Mouse (Mus musculus) intestine, embryonic 14.5 days (tissue): ENCODE data around the gene Prkag2. TPM values are rescaled to one million over a fixed set of nuclear protein-coding genes. Genes with fewer than 3 reads are reported as not detected.
"Not testable (repeated sequence)": the region's sequence is repeated elsewhere in the genome, so short reads cannot be mapped to it uniquely, and the experiment has no call there.

ENCODE experiments used
- ATAC-seq: fragments of 200-750 bp; cut with Nextera tagmentation; replicated peaks from 2 replicates; pipeline ENCODE4 v1.8.0; 2017; ENCODE audit warnings: low read depth, moderate number of reproducible peaks, moderate TSS enrichment, moderate library complexity; ENCODE audit not compliant: low FRiP score, low TSS enrichment
- DNase-seq: peaks from one replicate; pipeline ENCODE4 v3.0.0-alpha.2; 2018; ENCODE audit warnings: low spot score
- H3K27ac ChIP-seq: fragments of 300-500 bp; sonication (generic); 2 replicates; pipeline ENCODE4 v1.5.1; 2014; ENCODE audit warnings: low read depth, mild to moderate bottlenecking, control low read depth
- H3K27me3 ChIP-seq: fragments of 300-500 bp; sonication (generic); replicated peaks from 2 replicates; pipeline ENCODE4 v1.6.1; 2014; ENCODE audit warnings: low read length, control low read depth; ENCODE audit not compliant: control insufficient read depth, insufficient read depth
- H3K36me3 ChIP-seq: fragments of 300-500 bp; sonication (generic); 2 replicates; pipeline ENCODE4 v1.6.1; 2014; ENCODE audit warnings: low read length, control low read depth; ENCODE audit not compliant: control insufficient read depth, insufficient read depth
- H3K4me1 ChIP-seq: fragments of 300-500 bp; sonication (generic); replicated peaks from 2 replicates; pipeline ENCODE4 v1.6.1; 2014; ENCODE audit warnings: low read length, control low read depth, mixed read lengths; ENCODE audit not compliant: control insufficient read depth, insufficient read depth
- H3K4me2 ChIP-seq: fragments of 300-500 bp; sonication (generic); 2 replicates; pipeline ENCODE4 v1.6.1; 2014; ENCODE audit warnings: low read length
- H3K4me3 ChIP-seq: fragments of 300-500 bp; sonication (generic); 2 replicates; pipeline ENCODE4 v1.5.1; 2014; ENCODE audit warnings: low read depth, low read length, control low read depth, mixed read lengths
- H3K9ac ChIP-seq: fragments of 300-500 bp; sonication (generic); 2 replicates; pipeline ENCODE4 v1.6.1; 2014; ENCODE audit warnings: mild to moderate bottlenecking, low read length
- H3K9me3 ChIP-seq: fragments of 300-500 bp; sonication (generic); 2 replicates; pipeline ENCODE4 v1.6.1; 2016; ENCODE audit warnings: low read length, control low read depth; ENCODE audit not compliant: control insufficient read depth
- WGBS: fragments of 180-500 bp; shearing (Covaris S2); extraction: QIAGEN DNeasy Blood & Tissue Kit; methylation state at CpG from one replicate; pipeline ENCODE4 v1.1.7; 2014; 5-methylcytosine and 5-hydroxymethylcytosine counted together
- polyA plus RNA-seq: library from polyadenylated mRNA; unstranded; fragments of >200 nt; fragmentation: Nextera tagmentation; extraction: Ambion mirVana; gene quantifications from 2 replicates; pipeline ENCODE4 v1.2.1, GENCODE M21; 2014

Prkag2 gene
- polyA plus RNA-seq, 1 experiment from 2014 or later, result 52.1 TPM

DNA sequence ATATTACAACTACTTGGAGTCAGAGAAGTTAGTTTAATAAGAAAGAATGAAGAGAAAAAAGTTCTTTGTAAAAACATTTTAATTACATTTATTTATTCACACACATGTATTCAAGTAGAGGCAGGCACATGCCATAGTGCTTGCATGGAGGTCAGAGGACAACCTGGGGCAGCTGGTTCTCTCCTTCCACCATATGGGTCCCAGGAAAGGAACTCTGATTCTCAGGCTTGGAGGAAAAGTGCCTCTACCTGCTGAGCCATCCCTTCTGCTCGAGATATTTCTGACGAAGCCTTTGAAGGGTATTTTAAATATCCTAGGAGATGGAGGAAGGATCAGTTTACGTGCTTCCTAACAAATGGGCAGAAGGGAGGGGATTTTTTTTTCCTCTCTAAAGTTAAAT lies 277.7 kb downstream of the Prkag2 start:
- WGBS, result 75% methylated on average over 3 of the region's 3 CpGs
- Histone ChIP-seq H3K4me1 (peaks cover 36% of the 10 kb centered on the region), H3K9ac (no peak overlapping the region), H3K4me2 (no peak overlapping the region), H3K4me3 (no peak overlapping the region), H3K9me3 (no peaks in the 10 kb centered on the region), H3K27me3 (no peaks in the 10 kb centered on the region), H3K36me3 (no peaks in the 10 kb centered on the region), H3K27ac (no peak overlapping the region)
- no peak for DNase-seq
- no peak for ATAC-seq

DNA sequence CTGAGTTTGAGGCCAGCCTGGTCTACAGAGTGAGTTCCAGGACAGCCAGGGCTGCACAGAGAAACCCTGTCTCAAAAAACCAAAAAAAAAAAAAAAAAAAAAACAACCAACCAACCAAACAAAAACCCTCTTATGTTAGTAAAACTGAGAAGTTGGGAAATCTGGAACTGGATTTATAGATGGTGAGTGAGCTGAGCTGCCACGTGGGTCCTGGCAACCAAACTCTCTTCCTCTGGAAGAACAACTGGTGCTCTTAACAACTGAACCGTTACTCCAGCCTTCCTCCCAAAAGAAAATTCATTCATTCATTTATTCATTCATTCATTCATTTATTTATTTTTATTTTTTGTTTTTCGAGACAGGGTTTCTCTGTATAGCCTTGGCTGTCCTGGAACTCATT lies 278.2 kb downstream of the Prkag2 start:
- not testable (repeated sequence) for H3K27me3 ChIP-seq, H3K9ac ChIP-seq, H3K4me2 ChIP-seq, H3K4me3 ChIP-seq, H3K36me3 ChIP-seq, ATAC-seq, DNase-seq, H3K9me3 ChIP-seq, H3K27ac ChIP-seq
- WGBS, result 85% methylated on average over 3 of the region's 3 CpGs
- H3K4me1 ChIP-seq, result peaks cover 33% of the 10 kb centered on the region

- peak overlapping the region; percentile 44; the same call in 1 of the 2 replicates for H3K27ac ChIP-seq
- WGBS, result 64% methylated on average over 3 of the region's 3 CpGs
- no peaks in the 10 kb centered on the region for H3K27me3 ChIP-seq
- no peak for ATAC-seq
- no peak overlapping the region for H3K4me2 ChIP-seq
- H3K36me3 ChIP-seq, result peaks cover 12% of the 10 kb centered on the region
- no peak overlapping the region for H3K9ac ChIP-seq
- H3K4me3 ChIP-seq, result no peak overlapping the region
- no peaks in the 10 kb centered on the region for H3K9me3 ChIP-seq
- no peak for DNase-seq
- H3K4me1 ChIP-seq, result peaks cover 27% of the 10 kb centered on the region
Observed at GRCm38 (mm10) chr5:24821403-24821841, 279.0 kb downstream of the Prkag2 start.

GRCm38 (mm10) chr5:24820627-24821026 lies 279.8 kb downstream of the Prkag2 start:
- Histone ChIP-seq H3K9ac (no peak overlapping the region), H3K27me3 (no peaks in the 10 kb centered on the region), H3K36me3 (peaks cover 17% of the 10 kb centered on the region), H3K4me1 (peaks cover 19% of the 10 kb centered on the region), H3K27ac (no peak overlapping the region), H3K4me3 (no peak overlapping the region), H3K4me2 (no peak overlapping the region), H3K9me3 (no peaks in the 10 kb centered on the region)
- DNase-seq (no peak), ATAC-seq (no peak; the same call in 1 of the 2 replicates)
- 54% methylated on average over 5 of the region's 5 CpGs for WGBS

DNA sequence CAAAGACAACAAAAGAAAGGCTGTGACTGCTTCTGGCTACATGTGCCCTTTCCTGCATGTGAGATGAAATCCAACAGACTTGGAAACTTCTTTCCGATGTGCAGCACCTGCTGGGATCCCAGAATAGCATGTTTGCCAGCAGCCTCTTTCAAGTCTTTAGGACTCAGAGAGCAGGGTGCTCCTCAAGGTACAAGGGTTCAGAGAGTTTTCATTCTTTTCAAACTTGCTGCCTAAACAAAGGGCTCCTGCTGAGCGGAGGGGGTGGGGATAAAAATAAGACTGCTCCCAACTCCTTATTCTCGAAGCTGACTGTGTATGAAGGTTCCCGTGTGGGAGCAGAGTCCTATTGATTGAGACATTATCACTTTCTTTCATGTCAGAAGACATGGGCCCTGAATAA lies 283.3 kb downstream of the Prkag2 start:
- WGBS, result 77% methylated on average over 4 of the region's 4 CpGs

GRCm38 (mm10) chr5:24813946-24814345 lies 286.5 kb downstream of the Prkag2 start:
- no peak for DNase-seq
- 39% methylated on average over 3 of the region's 3 CpGs for WGBS
- H3K4me2 ChIP-seq, result no peak overlapping the region
- H3K4me1 ChIP-seq, result peaks cover 7% of the 10 kb centered on the region
- H3K36me3 ChIP-seq, result peaks cover 73% of the 10 kb centered on the region
- H3K9me3 ChIP-seq, result no peaks in the 10 kb centered on the region
- H3K4me3 ChIP-seq, result no peak overlapping the region
- no peaks in the 10 kb centered on the region for H3K27me3 ChIP-seq
- no peak overlapping the region for H3K9ac ChIP-seq
- 0 out of 2 replicates have a peak, but pooled peaks have one; percentile 19 for ATAC-seq
- H3K27ac ChIP-seq, result peak overlapping the region; percentile 52; the same call in 1 of the 2 replicates

More for the DNA sequence above, 283.3 kb downstream of the Prkag2 start:
- Histone ChIP-seq H3K27ac (no peak overlapping the region), H3K4me3 (no peak overlapping the region), H3K36me3 (peaks cover 46% of the 10 kb centered on the region), H3K4me1 (peaks cover 15% of the 10 kb centered on the region), H3K9me3 (no peaks in the 10 kb centered on the region), H3K27me3 (no peaks in the 10 kb centered on the region), H3K4me2 (no peak overlapping the region), H3K9ac (no peak overlapping the region)
- ATAC-seq (no peak), DNase-seq (no peak)

GRCm38 (mm10) chr5:24813005-24813404 lies 287.4 kb downstream of the Prkag2 start:
- Histone ChIP-seq H3K4me1 (peaks cover 7% of the 10 kb centered on the region), H3K4me2 (no peak overlapping the region), H3K9me3 (no peaks in the 10 kb centered on the region), H3K27me3 (no peaks in the 10 kb centered on the region), H3K27ac (no peak overlapping the region), H3K9ac (no peak overlapping the region), H3K4me3 (no peak overlapping the region), H3K36me3 (peaks cover 81% of the 10 kb centered on the region)
- ATAC-seq (no peak), DNase-seq (no peak)
- WGBS, result 50% methylated on average over 4 of the region's 4 CpGs

Other genes starting within 250 kb of the Prkag2 start
- gene Galntl5, start 80.8 kb upstream of the Prkag2 start, polyA plus RNA-seq, result not detected in 2 replicates
- gene Galnt11, start 121.3 kb upstream of the Prkag2 start, polyA plus RNA-seq, result 42.1 and 45.5 TPM in 2 replicates
- gene E130116L18Rik, start 122.5 kb upstream of the Prkag2 start, polyA plus RNA-seq, result not detected in 2 replicates